Mouse (Mus musculus) ES-E14 (cell line): ENCODE data around the gene Efna1. TPM values are rescaled to one million over a fixed set of nuclear protein-coding genes. Genes with fewer than 3 reads are reported as not detected.

Experiments
- DNase-seq: peaks from one replicate; pipeline ENCODE4 v3.0.0-alpha.2; 2013; ENCODE audit warnings: low read depth, low spot score
- H3K27ac ChIP-seq: 2 replicates; pipeline ENCODE4 v1.5.1; 2012; ENCODE audit warnings: low read depth, mild to moderate bottlenecking, low read length, moderate library complexity, mixed read lengths; ENCODE audit not compliant: poor library complexity, insufficient read depth, severe bottlenecking
- H3K36me3 ChIP-seq: 2 replicates; pipeline ENCODE4 v1.6.1; 2012; ENCODE audit warnings: mild to moderate bottlenecking, low read length, moderate library complexity, mixed read lengths; ENCODE audit not compliant: control insufficient read depth, poor library complexity, insufficient read depth, severe bottlenecking
- H3K4me1 ChIP-seq, 2 experiments: fragments of 150-350 bp in 1 of 2; sonication (generic) in 1 of 2; 2 replicates each; pipeline ENCODE4 v1.6.1; 2012; ENCODE audit warnings: low read length in 2 of 2, mild to moderate bottlenecking in 1 of 2, mixed read lengths in 1 of 2; ENCODE audit not compliant: control insufficient read depth in 2 of 2, insufficient read depth in 2 of 2, poor library complexity in 1 of 2
- H3K4me3 ChIP-seq, 2 experiments: fragments of 150-350 bp in 1 of 2; sonication (generic) in 1 of 2; 2 replicates each; pipeline ENCODE4 v1.5.1; 2012; ENCODE audit warnings: low read length in 2 of 2, low read depth in 1 of 2, mild to moderate bottlenecking in 1 of 2, mixed read lengths in 1 of 2; ENCODE audit not compliant: insufficient read depth in 1 of 2, poor library complexity in 1 of 2, severe bottlenecking in 1 of 2
- H3K9ac ChIP-seq: 2 replicates; pipeline ENCODE4 v1.6.1; 2012; ENCODE audit warnings: low read depth, mild to moderate bottlenecking, low read length, mixed read lengths; ENCODE audit not compliant: poor library complexity, insufficient read depth, severe bottlenecking
- H3K9me3 ChIP-seq: fragments of 150-350 bp; sonication (generic); 2 replicates; pipeline ENCODE4 v1.6.1; 2012; ENCODE audit warnings: low read depth, mild to moderate bottlenecking, low read length; ENCODE audit not compliant: control insufficient read depth, insufficient read depth
- CHD2 ChIP-seq: IDR thresholded peaks from 2 replicates; pipeline ENCODE4 v1.6.1; 2014; ENCODE audit warnings: mild to moderate bottlenecking, low read depth, low read length, inconsistent platforms
- HCFC1 ChIP-seq: IDR thresholded peaks from 2 replicates; pipeline ENCODE4 v1.6.1; 2012; ENCODE audit warnings: low read length, inconsistent platforms, borderline replicate concordance; ENCODE audit not compliant: insufficient read depth
- MAFK ChIP-seq: IDR thresholded peaks from 2 replicates; pipeline ENCODE4 v1.6.1; 2014; ENCODE audit warnings: mild to moderate bottlenecking, low read depth, low read length, inconsistent platforms; ENCODE audit not compliant: insufficient read depth
- ZC3H11A ChIP-seq: IDR thresholded peaks from 2 replicates; pipeline ENCODE4 v1.6.1; 2012; ENCODE audit warnings: low read depth, mild to moderate bottlenecking, inconsistent platforms, low read length, borderline replicate concordance
- ZNF384 ChIP-seq: IDR thresholded peaks from 2 replicates; pipeline ENCODE4 v1.6.1; 2012; ENCODE audit warnings: low read depth, low read length, inconsistent platforms
- in situ Hi-C, 2 experiments: fragments of 600-800 bp; cut with MboI; formaldehyde crosslinking; loops; one replicate each; pipeline ENCODE4 v1.15.1; 2025; ENCODE audit warnings: low sequenced_read_pairs in 2 of 2, inconsistent platforms in 1 of 2; ENCODE audit not compliant: unreplicated experiment in 2 of 2
- total RNA-seq: library from RNA; depleted of rRNA; stranded (reverse); fragments of 300-350 nt; gene quantifications from 2 replicates; pipeline ENCODE4 v1.2.3, GENCODE M21; 2012

The Efna1 gene
- total RNA-seq, 1 experiment, result 2.1 TPM

DNA sequence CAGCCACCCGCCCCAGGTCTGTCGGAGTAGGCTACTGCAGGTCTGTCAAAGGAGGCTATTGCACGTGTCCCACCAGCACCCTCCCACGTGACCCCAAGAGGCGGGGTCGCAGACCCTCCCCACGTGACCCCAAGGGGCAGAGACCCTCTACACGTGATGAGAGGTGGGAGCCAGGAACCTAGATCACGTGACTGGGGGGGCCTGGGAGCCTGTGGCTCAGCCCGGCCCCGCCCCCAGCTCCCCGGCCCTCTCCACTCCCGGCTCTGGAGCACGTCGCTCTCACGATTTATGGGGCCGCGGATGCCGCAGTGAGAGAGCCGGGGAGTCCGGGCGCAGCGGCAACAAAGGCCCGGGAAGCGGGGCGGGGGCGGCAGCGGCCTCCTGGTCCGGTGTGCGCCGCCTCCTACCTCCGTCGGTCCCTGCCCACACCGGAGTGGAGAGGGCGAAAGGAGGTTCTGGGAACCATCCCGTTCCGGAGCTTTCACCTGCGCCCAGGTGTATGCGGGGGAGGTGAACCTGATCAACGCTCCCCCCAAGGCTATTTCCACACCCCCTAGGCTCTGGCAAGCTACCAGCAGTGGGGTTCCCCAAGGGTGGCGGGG is 39.7 kb upstream of the Efna1 start:
- DNase-seq, result no peak
- no peak for TF ChIP-seq CHD2
- no peak for TF ChIP-seq HCFC1
- no peak for TF ChIP-seq MAFK
- no peak for TF ChIP-seq ZNF384
- no peak for TF ChIP-seq ZC3H11A
- Histone ChIP-seq H3K4me1 (peaks cover 0 to 19% of the 10 kb centered on the region in 2 experiments; a peak in 2 of 4 replicates), H3K36me3 (no peaks in the 10 kb centered on the region), H3K4me3 (peak overlapping the region; percentile 64 to 76), H3K9me3 (no peaks in the 10 kb centered on the region), H3K27ac (no peak overlapping the region), H3K9ac (peak overlapping the region; percentile 54)
- in situ Hi-C loops, result no loop called here

DNA sequence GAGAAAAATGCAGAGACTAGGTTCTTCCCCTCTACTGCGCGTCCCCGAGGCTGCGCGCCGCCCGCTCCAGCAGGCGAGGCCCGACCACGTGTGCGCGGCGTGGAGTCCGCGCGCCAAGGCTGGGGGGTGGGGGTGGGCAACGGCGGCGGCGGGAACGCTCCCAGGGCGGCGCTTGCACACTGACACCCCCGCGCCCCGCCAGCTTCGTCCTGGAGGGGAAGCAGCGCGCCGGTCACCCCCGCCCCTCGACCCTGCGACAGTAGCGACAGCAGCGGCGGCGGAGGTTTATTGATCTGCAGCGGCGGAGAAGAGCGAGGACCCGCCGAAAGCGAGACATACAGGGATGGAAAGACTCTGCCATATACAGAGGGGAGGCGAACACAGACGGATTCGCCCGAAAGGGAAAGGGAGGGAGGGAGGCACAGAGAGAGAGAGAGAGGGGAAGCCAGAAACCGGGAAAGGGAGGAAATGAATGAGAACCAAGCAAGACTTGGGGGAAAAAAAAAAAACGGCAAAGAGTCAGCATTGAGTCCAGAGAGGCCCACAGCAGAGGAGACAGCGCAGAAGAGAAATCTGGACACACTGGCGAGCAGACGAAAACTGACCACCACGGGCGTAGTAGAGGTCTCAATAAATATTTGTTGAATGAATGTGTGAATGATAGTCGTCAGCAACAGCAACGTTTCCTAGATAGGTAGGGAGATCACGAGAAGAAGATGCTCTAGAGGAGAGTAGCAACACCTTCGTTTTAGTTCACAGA is 38.8 kb upstream of the Efna1 start:
- H3K9ac ChIP-seq, result no peak overlapping the region
- DNase-seq, result no peak
- H3K4me1 ChIP-seq, result peaks cover 0 to 25% of the 10 kb centered on the region in 2 experiments; a peak in 2 of 4 replicates
- H3K9me3 ChIP-seq, result no peaks in the 10 kb centered on the region
- in situ Hi-C loops, result no loop called here
- no peaks in the 10 kb centered on the region for H3K36me3 ChIP-seq
- peak overlapping the region in 1 of 2 experiments; percentile 42; a peak in 2 of 4 replicates for H3K4me3 ChIP-seq
- H3K27ac ChIP-seq, result no peak overlapping the region
- TF ChIP-seq ZNF384, result no peak

DNA sequence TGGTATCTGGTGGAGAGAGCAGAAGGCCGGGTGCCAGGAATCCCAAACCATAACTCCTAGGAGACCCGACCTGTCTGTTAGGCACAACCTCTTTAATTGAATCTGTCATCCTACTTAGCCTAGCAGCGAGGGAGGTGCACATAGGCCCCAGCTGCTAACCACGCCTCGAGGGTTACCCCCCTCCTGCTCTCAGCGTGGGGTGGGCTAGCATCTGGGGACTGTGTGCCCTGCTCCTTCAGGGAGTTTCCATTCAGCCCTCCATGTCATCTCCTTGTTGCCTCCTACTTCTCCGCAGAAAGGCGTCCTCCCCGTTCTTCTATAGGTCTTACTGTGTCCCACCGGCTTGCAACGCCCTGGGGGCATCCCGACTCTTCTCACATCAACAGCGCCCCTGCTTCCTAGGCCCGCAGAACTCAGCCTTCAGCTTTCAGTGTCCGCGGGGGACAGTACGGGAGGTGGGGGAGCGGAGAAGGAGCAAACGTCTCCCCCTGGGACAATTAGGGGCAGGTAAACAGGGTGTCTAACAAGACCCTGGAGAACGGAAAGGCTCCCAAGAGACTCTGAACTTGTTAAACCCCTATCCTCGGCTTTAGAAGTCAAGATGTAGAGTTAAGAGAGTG is 38.1 kb upstream of the Efna1 start:
- DNase-seq, result no peak
- no peak overlapping the region for H3K9ac ChIP-seq
- TF ChIP-seq MAFK, result no peak
- in situ Hi-C loops, result no loop called here
- no peaks in the 10 kb centered on the region for H3K36me3 ChIP-seq
- peaks cover 0 to 28% of the 10 kb centered on the region in 2 experiments; a peak in 2 of 4 replicates for H3K4me1 ChIP-seq
- peak overlapping the region in 1 of 2 experiments; percentile 42; a peak in 1 of 4 replicates for H3K4me3 ChIP-seq
- H3K9me3 ChIP-seq, result no peaks in the 10 kb centered on the region
- no peak overlapping the region for H3K27ac ChIP-seq

DNA sequence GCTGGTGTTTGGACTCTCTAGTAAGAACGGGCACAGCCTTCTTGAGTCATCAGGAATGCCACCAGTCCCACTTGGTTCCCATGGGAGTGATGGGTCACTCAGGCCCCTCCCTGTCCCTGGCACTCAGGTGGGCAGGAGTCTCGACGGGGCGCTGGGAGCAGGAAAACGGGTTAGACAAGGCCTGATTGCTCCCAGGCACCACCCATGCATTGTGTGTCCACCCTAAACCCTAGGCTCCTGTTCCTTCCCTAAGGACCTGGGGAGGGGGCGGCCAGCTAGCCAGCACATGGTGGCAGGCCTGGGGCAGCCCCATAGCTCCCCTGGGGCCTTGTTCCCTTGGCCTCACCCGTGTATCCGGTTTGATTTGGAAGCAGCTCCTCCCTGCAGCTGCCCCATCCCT is 37.4 kb upstream of the Efna1 start:
- in situ Hi-C loops, result no loop called here
- no peak overlapping the region for H3K9ac ChIP-seq
- H3K4me1 ChIP-seq, result peaks cover 0 to 26% of the 10 kb centered on the region in 2 experiments; a peak in 2 of 4 replicates
- H3K27ac ChIP-seq, result no peak overlapping the region
- DNase-seq, result no peak
- H3K36me3 ChIP-seq, result no peaks in the 10 kb centered on the region
- no peaks in the 10 kb centered on the region for H3K9me3 ChIP-seq
- H3K4me3 ChIP-seq, result no peak overlapping the region
- TF ChIP-seq MAFK (no peak), HCFC1 (no peak), ZNF384 (no peak), ZC3H11A (no peak), CHD2 (no peak)
